32 mouse cellular contexts compared by ENCODE assay signal in the genomic region with DNA sequence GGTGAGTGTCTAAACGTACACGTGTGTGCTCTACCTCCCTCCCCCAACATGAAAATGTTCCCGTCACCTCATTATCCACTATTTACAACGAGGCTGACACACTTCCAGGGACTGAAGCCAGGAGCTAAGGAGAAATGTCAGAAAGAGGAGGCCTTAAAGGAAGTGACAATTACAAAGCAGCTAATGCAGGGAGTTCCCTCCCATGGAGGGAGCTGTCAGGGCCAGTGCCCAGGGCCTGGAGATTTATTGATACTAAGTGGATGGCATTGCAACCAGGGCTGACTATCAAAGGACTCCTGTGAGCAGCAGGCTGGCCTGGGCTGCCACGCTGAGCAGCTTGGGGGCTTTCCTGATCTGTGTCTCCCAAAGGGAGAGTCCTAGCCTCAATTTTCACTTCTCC.
A peak's percentile ranks its signal among the peaks of the same experiment; 100 is the strongest.
DNase-seq lines count a peak whose midpoint lies in the region; ATAC-seq lines count a peak whose summit lies in the region.
"Had no signal": no experiment of that assay in that cellular context is flagged by ENCODE, and none has a peak within 500 bp of the region (broad histone marks: within the 10 kb centered on the region; RNA-seq: fewer than 3 reads in every experiment).

No protein-coding gene starts in this region.

- WGBS in hindbrain, embryonic 15.5 days = 57% methylated on average over 5 of the region's 5 CpGs
- WGBS in hindbrain, embryonic 12.5 days = 73% methylated on average over 5 of the region's 5 CpGs
- WGBS in midbrain, embryonic 10.5 days = 84% methylated on average over 5 of the region's 5 CpGs
- 79% methylated on average over 5 of the region's 5 CpGs for WGBS in midbrain, embryonic 11.5 days
- 39% methylated on average over 5 of the region's 5 CpGs for WGBS in neural tube, embryonic 14.5 days

- H3K36me3 ChIP-seq in hindbrain, embryonic 15.5 days = no peaks in the 10 kb centered on the region
- H3K36me3 ChIP-seq in hindbrain, embryonic 12.5 days = no peaks in the 10 kb centered on the region
- no peaks in the 10 kb centered on the region for H3K36me3 ChIP-seq in midbrain, embryonic 10.5 days
- H3K36me3 ChIP-seq in midbrain, embryonic 11.5 days (ENCODE audit: control insufficient read depth, insufficient read depth, low read length) = no peaks in the 10 kb centered on the region
- no peaks in the 10 kb centered on the region for H3K36me3 ChIP-seq in neural tube, embryonic 14.5 days (ENCODE audit: control insufficient read depth, insufficient read depth, low read length)
- H3K36me3 ChIP-seq: embryonic facial prominence, embryonic 10.5 days; embryonic facial prominence, embryonic 15.5 days; forebrain, embryonic 12.5 days; heart, embryonic 10.5 days; heart, embryonic 15.5 days; hindbrain, embryonic 13.5 days; kidney, embryonic 15.5 days; midbrain, embryonic 13.5 days had no signal

- H3K27me3 ChIP-seq in hindbrain, embryonic 15.5 days = no peaks in the 10 kb centered on the region
- H3K27me3 ChIP-seq in hindbrain, embryonic 12.5 days = no peaks in the 10 kb centered on the region
- no peaks in the 10 kb centered on the region for H3K27me3 ChIP-seq in midbrain, embryonic 10.5 days (ENCODE audit: low read depth, poor library complexity, severe bottlenecking)
- H3K27me3 ChIP-seq in midbrain, embryonic 11.5 days (ENCODE audit: control insufficient read depth, insufficient read depth, low read length) = no peaks in the 10 kb centered on the region
- H3K27me3 ChIP-seq in neural tube, embryonic 14.5 days (ENCODE audit: control insufficient read depth, insufficient read depth, low read length) = no peaks in the 10 kb centered on the region
- H3K27me3 ChIP-seq: embryonic facial prominence, embryonic 15.5 days; forebrain, embryonic 12.5 days; heart, embryonic 15.5 days; hindbrain, embryonic 13.5 days; kidney, embryonic 15.5 days; midbrain, embryonic 13.5 days had no signal

- H3K4me3 ChIP-seq in hindbrain, embryonic 15.5 days = no peak overlapping the region
- H3K4me3 ChIP-seq in hindbrain, embryonic 12.5 days = no peak overlapping the region
- H3K4me3 ChIP-seq in midbrain, embryonic 10.5 days = no peak overlapping the region
- H3K4me3 ChIP-seq in midbrain, embryonic 11.5 days (ENCODE audit: low read depth, low read length) = no peak overlapping the region
- no peak overlapping the region for H3K4me3 ChIP-seq in neural tube, embryonic 14.5 days (ENCODE audit: low read depth, low read length)
- H3K4me3 ChIP-seq: embryonic facial prominence, embryonic 10.5 days; embryonic facial prominence, embryonic 15.5 days; forebrain, embryonic 12.5 days; heart, embryonic 10.5 days; heart, embryonic 15.5 days; hindbrain, embryonic 13.5 days; kidney, embryonic 15.5 days; midbrain, embryonic 13.5 days had no signal

- ATAC-seq in hindbrain, embryonic 15.5 days (ENCODE audit: low FRiP score, low read depth) = 0 out of 2 replicates have a peak, but pooled peaks have one; percentile 54
- ATAC-seq in hindbrain, embryonic 12.5 days (ENCODE audit: low FRiP score) = no peak
- ATAC-seq in midbrain, embryonic 11.5 days (ENCODE audit: low FRiP score) = no peak
- peak; percentile 72 for ATAC-seq in neural tube, embryonic 14.5 days (ENCODE audit: low read depth)
- ATAC-seq: forebrain, postnatal 0 days; inflammation-experienced regulatory T-cells, adult 6 months; midbrain, embryonic 13.5 days had no signal

- H3K4me2 ChIP-seq in hindbrain, embryonic 15.5 days = no peak overlapping the region
- no peak overlapping the region for H3K4me2 ChIP-seq in hindbrain, embryonic 12.5 days (replicated peaks)
- H3K4me2 ChIP-seq in midbrain, embryonic 11.5 days = no peak overlapping the region
- no peak overlapping the region for H3K4me2 ChIP-seq in neural tube, embryonic 14.5 days (ENCODE audit: low read depth, low read length)
- H3K4me2 ChIP-seq: embryonic facial prominence, embryonic 15.5 days; forebrain, embryonic 12.5 days; heart, embryonic 15.5 days; hindbrain, embryonic 13.5 days; kidney, embryonic 15.5 days; lung, embryonic 14.5 days; midbrain, embryonic 13.5 days had no signal

- H3K9me3 ChIP-seq in hindbrain, embryonic 15.5 days = no peaks in the 10 kb centered on the region
- no peaks in the 10 kb centered on the region for H3K9me3 ChIP-seq in hindbrain, embryonic 12.5 days (replicated peaks)
- H3K9me3 ChIP-seq in midbrain, embryonic 10.5 days (replicated peaks) = no peaks in the 10 kb centered on the region
- no peaks in the 10 kb centered on the region for H3K9me3 ChIP-seq in midbrain, embryonic 11.5 days (ENCODE audit: control insufficient read depth, low read length)
- no peaks in the 10 kb centered on the region for H3K9me3 ChIP-seq in neural tube, embryonic 14.5 days (ENCODE audit: control insufficient read depth, low read length)
- H3K9me3 ChIP-seq: embryonic facial prominence, embryonic 15.5 days; forebrain, embryonic 12.5 days; heart, embryonic 10.5 days; heart, embryonic 15.5 days; hindbrain, embryonic 13.5 days; kidney, embryonic 15.5 days; midbrain, embryonic 13.5 days had no signal

- H3K9ac ChIP-seq in hindbrain, embryonic 15.5 days = no peak overlapping the region
- H3K9ac ChIP-seq in hindbrain, embryonic 12.5 days = no peak overlapping the region
- no peak overlapping the region for H3K9ac ChIP-seq in midbrain, embryonic 11.5 days (ENCODE audit: low read length)
- H3K9ac ChIP-seq in neural tube, embryonic 14.5 days (replicated peaks; ENCODE audit: low read depth, low read length) = no peak overlapping the region
- H3K9ac ChIP-seq: embryonic facial prominence, embryonic 15.5 days; forebrain, embryonic 12.5 days; forebrain, postnatal 0 days; heart, embryonic 15.5 days; hindbrain, embryonic 13.5 days; kidney, embryonic 15.5 days; liver, embryonic 14.5 days; lung, embryonic 14.5 days; midbrain, embryonic 13.5 days had no signal

- DNase-seq in midbrain, embryonic 10.5 days (ENCODE audit: low spot score) = no peak
- no peak for DNase-seq in midbrain, embryonic 11.5 days (ENCODE audit: low spot score, missing footprints)
- DNase-seq in retina, embryonic 14.5 days (ENCODE audit: low spot score) = peak; percentile 30
- no peak for DNase-seq in urinary bladder, postnatal 14 days (ENCODE audit: low spot score)
- DNase-seq: adrenal gland, postnatal 10 days; B cell, adult 2 months; cerebellum, adult 2 months; cerebellum, postnatal 25 days; forebrain, postnatal 0 days; kidney, adult 11 months; kidney, postnatal 36 days; layer of hippocampus, postnatal 36 days; liver; lung, embryonic 14.5 days; lung, postnatal 14 days; right cerebral cortex, postnatal 4 days; thymus, adult 18-20 months; thymus, postnatal 25 days had no signal

- H3K4me1 ChIP-seq in hindbrain, embryonic 15.5 days (replicated peaks) = 0 out of 2 replicates have a peak, but pooled peaks cover 5% of the 10 kb centered on the region
- no peaks in the 10 kb centered on the region for H3K4me1 ChIP-seq in hindbrain, embryonic 12.5 days
- peaks cover 8% of the 10 kb centered on the region for H3K4me1 ChIP-seq in midbrain, embryonic 10.5 days
- H3K4me1 ChIP-seq in midbrain, embryonic 11.5 days (ENCODE audit: control insufficient read depth, insufficient read depth, low read length) = no peaks in the 10 kb centered on the region
- H3K4me1 ChIP-seq in neural tube, embryonic 14.5 days (ENCODE audit: control insufficient read depth, insufficient read depth, low read length) = 0 out of 2 replicates have a peak, but pooled peaks cover 4% of the 10 kb centered on the region
- H3K4me1 ChIP-seq: forebrain, embryonic 12.5 days; heart, embryonic 10.5 days; heart, embryonic 15.5 days; kidney, embryonic 15.5 days; midbrain, embryonic 13.5 days had no signal

- H3K27ac ChIP-seq in hindbrain, embryonic 15.5 days (replicated peaks) = no peak overlapping the region; the same call in 1 of the 2 replicates
- no peak overlapping the region for H3K27ac ChIP-seq in hindbrain, embryonic 12.5 days
- H3K27ac ChIP-seq in midbrain, embryonic 10.5 days (replicated peaks) = 0 out of 2 replicates have a peak overlapping the region, but pooled peaks have one; percentile 28
- no peak overlapping the region for H3K27ac ChIP-seq in midbrain, embryonic 11.5 days (ENCODE audit: low read depth, low read length)
- 0 out of 2 replicates have a peak overlapping the region, but pooled peaks have one; percentile 4 for H3K27ac ChIP-seq in neural tube, embryonic 14.5 days (ENCODE audit: low read depth, low read length)
- H3K27ac ChIP-seq: embryonic facial prominence, embryonic 10.5 days; embryonic facial prominence, embryonic 15.5 days; forebrain, embryonic 12.5 days; heart, embryonic 10.5 days; heart, embryonic 15.5 days; hindbrain, embryonic 13.5 days; kidney, embryonic 15.5 days; liver, embryonic 14.5 days; midbrain, embryonic 13.5 days; stomach, postnatal 0 days had no signal

Comparison
In these comparisons a context has a peak if more than half of its experiments do, and no peak if none do; other contexts are left out.
1. ATAC-seq: peak in hindbrain, embryonic 15.5 days (single experiment) and neural tube, embryonic 14.5 days (single experiment); none in hindbrain, embryonic 12.5 days (single experiment) and midbrain, embryonic 11.5 days (single experiment).
2. H3K27ac ChIP-seq: peak in midbrain, embryonic 10.5 days (single experiment) and neural tube, embryonic 14.5 days (single experiment); none in hindbrain, embryonic 15.5 days (single experiment), hindbrain, embryonic 12.5 days (single experiment) and midbrain, embryonic 11.5 days (single experiment).